Mouse (Mus musculus): Measurements from ENCODE around the gene Defb36.

The Defb36 gene

GRCm38 (mm10) chr2:152604057-152604456 is at the start of gene Defb36:
Gene Defb36, plus strand, starts transcription at chr2:152604327.
- DNase-seq = peak; percentile 33

- DNase-seq = no peak
These were observed 47.5 kb upstream of the Defb36 start for GRCm38 (mm10) chr2:152556655-152557054.

- DNase-seq = no peak
These were observed 35.1 kb upstream of the Defb36 start, which contains the start of gene Gm17416 for GRCm38 (mm10) chr2:152569038-152569437. Gene Gm17416, plus strand, starts transcription at chr2:152569338.

GRCm38 (mm10) chr2:152569881-152570280 is 34.2 kb upstream of the Defb36 start:
- no peak for DNase-seq

- no peak for DNase-seq
These were observed 33.8 kb upstream of the Defb36 start for GRCm38 (mm10) chr2:152570313-152570712.

- no peak for DNase-seq
These were observed 31.9 kb upstream of the Defb36 start, which contains the start of gene Defb21 for GRCm38 (mm10) chr2:152572114-152572794. Gene Defb21, plus strand, starts transcription at chr2:152572744.

- DNase-seq = no peak
These were observed 30.6 kb upstream of the Defb36 start for GRCm38 (mm10) chr2:152573484-152573883.

GRCm38 (mm10) chr2:152580107-152580506 is 24.0 kb upstream of the Defb36 start, which contains the start of gene Defb19:
Gene Defb19, minus strand, starts transcription at chr2:152580312.
- DNase-seq = no peak

GRCm38 (mm10) chr2:152580612-152581011 is 23.5 kb upstream of the Defb36 start:
- DNase-seq = no peak

GRCm38 (mm10) chr2:152586926-152587560 is 17.1 kb upstream of the Defb36 start:
- DNase-seq = peak; percentile 6

- DNase-seq = no peak
These were observed 15.7 kb upstream of the Defb36 start for GRCm38 (mm10) chr2:152588450-152588849.

- no peak for DNase-seq
These were observed 15.1 kb upstream of the Defb36 start for GRCm38 (mm10) chr2:152589021-152589420.

- no peak for DNase-seq
These were observed 4.8 kb upstream of the Defb36 start, which contains the start of gene Defb45 for GRCm38 (mm10) chr2:152599299-152599698. Gene Defb45, minus strand, starts transcription at chr2:152599399.

GRCm38 (mm10) chr2:152600076-152600475 is 4.1 kb upstream of the Defb36 start:
- no peak for DNase-seq

GRCm38 (mm10) chr2:152601275-152601960 is 2.7 kb upstream of the Defb36 start:
- no peak for DNase-seq

GRCm38 (mm10) chr2:152607746-152608145 is 3.6 kb downstream of the Defb36 start:
- DNase-seq = no peak

- no peak for DNase-seq
These were observed 4.6 kb downstream of the Defb36 start for GRCm38 (mm10) chr2:152608719-152609118.

- no peak for DNase-seq
These were observed 8.1 kb downstream of the Defb36 start for GRCm38 (mm10) chr2:152612193-152612592.

- DNase-seq = peak; percentile 60
These were observed 11.4 kb downstream of the Defb36 start for GRCm38 (mm10) chr2:152615563-152615962.

GRCm38 (mm10) chr2:152616470-152616869 is 12.3 kb downstream of the Defb36 start:
- no peak for DNase-seq

GRCm38 (mm10) chr2:152617374-152617773 is 13.2 kb downstream of the Defb36 start:
- DNase-seq = no peak

- DNase-seq = no peak
These were observed 16.4 kb downstream of the Defb36 start for GRCm38 (mm10) chr2:152620367-152621134.

- DNase-seq = no peak
These were observed 18.0 kb downstream of the Defb36 start for GRCm38 (mm10) chr2:152622151-152622550.
